24 mouse cellular contexts compared by ENCODE assay signal in the genomic region with DNA sequence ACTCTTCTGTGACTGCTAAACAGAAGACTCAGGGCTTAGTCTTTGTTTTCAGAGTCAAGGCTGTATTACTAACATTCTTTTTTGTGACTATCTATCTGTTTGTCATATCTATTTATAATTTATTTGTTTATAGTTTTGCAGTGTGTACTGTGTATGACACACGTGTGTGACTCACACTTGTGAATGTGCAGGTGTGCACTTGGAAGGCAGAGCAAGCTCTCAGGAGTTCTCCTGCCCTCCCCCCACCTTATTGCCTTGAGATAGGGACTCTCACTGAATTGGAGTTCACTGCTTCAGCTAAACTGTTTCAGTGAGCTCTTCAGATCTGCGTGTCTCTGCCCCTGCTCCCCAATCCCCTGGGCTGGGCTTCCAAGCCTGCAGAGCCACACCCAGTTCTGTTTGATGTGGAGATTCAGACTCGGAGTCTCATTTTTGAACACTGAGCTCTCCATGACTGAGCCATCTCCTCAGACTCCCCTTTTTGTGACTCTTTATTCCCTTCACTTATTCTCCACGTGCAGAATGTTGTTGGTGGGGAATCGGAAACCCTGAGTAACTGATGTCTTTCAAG.
A peak's percentile ranks its signal among the peaks of the same experiment; 100 is the strongest.
DNase-seq lines count a peak whose midpoint lies in the region; ATAC-seq lines count a peak whose summit lies in the region.
"Had no signal": no experiment of that assay in that cellular context is flagged by ENCODE, and none has a peak within 500 bp of the region (broad histone marks: within the 10 kb centered on the region; RNA-seq: fewer than 3 reads in every experiment).

No protein-coding gene starts in this region.

- no peaks in the 10 kb centered on the region for H3K9me3 ChIP-seq in midbrain, embryonic 11.5 days (ENCODE audit: control insufficient read depth, low read length)
- H3K9me3 ChIP-seq in midbrain, embryonic 10.5 days (replicated peaks): no peaks in the 10 kb centered on the region
- H3K9me3 ChIP-seq in stomach, embryonic 16.5 days (replicated peaks; ENCODE audit: control insufficient read depth, low read length): no peaks in the 10 kb centered on the region
- H3K9me3 ChIP-seq in hindbrain, embryonic 11.5 days (ENCODE audit: control insufficient read depth, low read length): no peaks in the 10 kb centered on the region
- H3K9me3 ChIP-seq: forebrain, embryonic 10.5 days; forebrain, embryonic 13.5 days; heart, embryonic 13.5 days; hindbrain, embryonic 12.5 days; hindbrain, embryonic 15.5 days had no signal

- WGBS in midbrain, embryonic 11.5 days: 62% methylated on average over 5 of the region's 5 CpGs
- WGBS in midbrain, embryonic 10.5 days: 65% methylated on average over 5 of the region's 5 CpGs
- WGBS in stomach, embryonic 16.5 days: 52% methylated on average over 5 of the region's 5 CpGs
- WGBS in hindbrain, embryonic 11.5 days: 77% methylated on average over 5 of the region's 5 CpGs

- DNase-seq in adrenal gland, postnatal 10 days: peak; percentile 3
- no peak for DNase-seq in adrenal gland, postnatal 14 days
- peak; percentile 62 for DNase-seq in midbrain, embryonic 11.5 days (ENCODE audit: low spot score, missing footprints)
- DNase-seq in midbrain, embryonic 10.5 days (ENCODE audit: low spot score): no peak
- peak; percentile 61 for DNase-seq in ZHBTc4 (ENCODE audit: low read depth, low spot score)
- no peak for DNase-seq in thymus, postnatal 36 days
- DNase-seq in hindbrain, embryonic 11.5 days (ENCODE audit: low spot score): no peak
- DNase-seq: B cell, adult 2 months; cerebellum, adult 18-20 months; cerebellum, adult 9-10 months; cerebellum, postnatal 14 days; gastrocnemius, postnatal 10 days; gastrocnemius, postnatal 36 days; heart, adult 18-20 months; heart, postnatal 14 days; heart, postnatal 4 days had no signal

- no peaks in the 10 kb centered on the region for H3K27me3 ChIP-seq in midbrain, embryonic 11.5 days (ENCODE audit: control insufficient read depth, insufficient read depth, low read length)
- peaks cover 14% of the 10 kb centered on the region for H3K27me3 ChIP-seq in midbrain, embryonic 10.5 days (ENCODE audit: low read depth, poor library complexity, severe bottlenecking)
- no peaks in the 10 kb centered on the region for H3K27me3 ChIP-seq in stomach, embryonic 16.5 days (ENCODE audit: control insufficient read depth, insufficient read depth, low read length)
- no peaks in the 10 kb centered on the region for H3K27me3 ChIP-seq in hindbrain, embryonic 11.5 days (ENCODE audit: control insufficient read depth, insufficient read depth, low read length)
- H3K27me3 ChIP-seq: forebrain, embryonic 13.5 days; heart, embryonic 13.5 days; hindbrain, embryonic 12.5 days; hindbrain, embryonic 15.5 days had no signal

- H3K9ac ChIP-seq in midbrain, embryonic 11.5 days (ENCODE audit: low read length): no peak overlapping the region
- H3K9ac ChIP-seq in stomach, embryonic 16.5 days (ENCODE audit: low read length): no peak overlapping the region
- H3K9ac ChIP-seq in hindbrain, embryonic 11.5 days (ENCODE audit: low read depth, low read length): no peak overlapping the region
- H3K9ac ChIP-seq: forebrain, embryonic 13.5 days; heart, embryonic 13.5 days; hindbrain, embryonic 12.5 days; hindbrain, embryonic 15.5 days had no signal

- no peak for ATAC-seq in midbrain, embryonic 11.5 days (ENCODE audit: low FRiP score)
- peak; percentile 44; the same call in 1 of the 2 replicates for ATAC-seq in stomach, embryonic 16.5 days (ENCODE audit: insufficient read depth, low FRiP score)
- ATAC-seq in hindbrain, embryonic 11.5 days (ENCODE audit: low FRiP score): no peak
- ATAC-seq: activated CD4-positive, CD25-positive, alpha-beta regulatory T cell, adult 4 months; forebrain, embryonic 13.5 days; forebrain, embryonic 16.5 days had no signal

- H3K4me3 ChIP-seq in midbrain, embryonic 11.5 days (ENCODE audit: low read depth, low read length): no peak overlapping the region
- H3K4me3 ChIP-seq in midbrain, embryonic 10.5 days: no peak overlapping the region
- H3K4me3 ChIP-seq in stomach, embryonic 16.5 days (replicated peaks; ENCODE audit: low read length): no peak overlapping the region
- no peak overlapping the region for H3K4me3 ChIP-seq in hindbrain, embryonic 11.5 days (ENCODE audit: low read depth, low read length)
- H3K4me3 ChIP-seq: forebrain, embryonic 10.5 days; forebrain, embryonic 13.5 days; heart, embryonic 13.5 days; hindbrain, embryonic 12.5 days; hindbrain, embryonic 15.5 days had no signal

- no peak overlapping the region for H3K27ac ChIP-seq in midbrain, embryonic 11.5 days (ENCODE audit: low read depth, low read length)
- no peak overlapping the region for H3K27ac ChIP-seq in midbrain, embryonic 10.5 days (replicated peaks)
- peak overlapping the region; percentile 15; the same call in 1 of the 2 replicates for H3K27ac ChIP-seq in stomach, embryonic 16.5 days (ENCODE audit: low read length)
- H3K27ac ChIP-seq in hindbrain, embryonic 11.5 days (ENCODE audit: low read depth, low read length): no peak overlapping the region
- H3K27ac ChIP-seq: forebrain, embryonic 10.5 days; forebrain, embryonic 13.5 days; heart, embryonic 13.5 days; hindbrain, embryonic 12.5 days; hindbrain, embryonic 15.5 days had no signal

- no peak overlapping the region for H3K4me2 ChIP-seq in midbrain, embryonic 11.5 days
- no peak overlapping the region for H3K4me2 ChIP-seq in stomach, embryonic 16.5 days (ENCODE audit: low read depth, low read length)
- H3K4me2 ChIP-seq in hindbrain, embryonic 11.5 days (replicated peaks; ENCODE audit: low read depth, low read length): no peak overlapping the region
- H3K4me2 ChIP-seq: forebrain, embryonic 13.5 days; heart, embryonic 13.5 days; hindbrain, embryonic 12.5 days; hindbrain, embryonic 15.5 days had no signal

- no peaks in the 10 kb centered on the region for H3K4me1 ChIP-seq in midbrain, embryonic 11.5 days (ENCODE audit: control insufficient read depth, insufficient read depth, low read length)
- H3K4me1 ChIP-seq in midbrain, embryonic 10.5 days: no peaks in the 10 kb centered on the region
- H3K4me1 ChIP-seq in stomach, embryonic 16.5 days (ENCODE audit: control insufficient read depth, insufficient read depth, low read length): no peaks in the 10 kb centered on the region
- H3K4me1 ChIP-seq in hindbrain, embryonic 11.5 days (replicated peaks; ENCODE audit: control insufficient read depth, insufficient read depth, low read length): no peaks in the 10 kb centered on the region
- H3K4me1 ChIP-seq: forebrain, embryonic 10.5 days; forebrain, embryonic 13.5 days; heart, embryonic 13.5 days; hindbrain, embryonic 12.5 days; hindbrain, embryonic 15.5 days had no signal

- H3K36me3 ChIP-seq in midbrain, embryonic 11.5 days (ENCODE audit: control insufficient read depth, insufficient read depth, low read length): no peaks in the 10 kb centered on the region
- H3K36me3 ChIP-seq in midbrain, embryonic 10.5 days: no peaks in the 10 kb centered on the region
- H3K36me3 ChIP-seq in stomach, embryonic 16.5 days (ENCODE audit: control insufficient read depth, insufficient read depth, low read length): no peaks in the 10 kb centered on the region
- no peaks in the 10 kb centered on the region for H3K36me3 ChIP-seq in hindbrain, embryonic 11.5 days (ENCODE audit: control insufficient read depth, insufficient read depth, low read length)
- H3K36me3 ChIP-seq: forebrain, embryonic 10.5 days; heart, embryonic 13.5 days; hindbrain, embryonic 12.5 days; hindbrain, embryonic 15.5 days had no signal

Comparison
In these comparisons a context has a peak if more than half of its experiments do, and no peak if none do; other contexts are left out.
1. DNase-seq: peak in adrenal gland, postnatal 10 days (single experiment), midbrain, embryonic 11.5 days (single experiment) and ZHBTc4 (single experiment); none in adrenal gland, postnatal 14 days (single experiment), midbrain, embryonic 10.5 days (single experiment), thymus, postnatal 36 days (0 of 2) and hindbrain, embryonic 11.5 days (single experiment).